Mouse (Mus musculus) urinary bladder, postnatal 14 days (tissue): ENCODE data around the gene Pdss1.
"Not testable (repeated sequence)": the region's sequence is repeated elsewhere in the genome, so short reads cannot be mapped to it uniquely, and the experiment has no call there.

Experiments used
- DNase-seq: peaks from one replicate; pipeline ENCODE4 v3.0.0; 2021; ENCODE audit warnings: low spot score

Pdss1 gene

DNA sequence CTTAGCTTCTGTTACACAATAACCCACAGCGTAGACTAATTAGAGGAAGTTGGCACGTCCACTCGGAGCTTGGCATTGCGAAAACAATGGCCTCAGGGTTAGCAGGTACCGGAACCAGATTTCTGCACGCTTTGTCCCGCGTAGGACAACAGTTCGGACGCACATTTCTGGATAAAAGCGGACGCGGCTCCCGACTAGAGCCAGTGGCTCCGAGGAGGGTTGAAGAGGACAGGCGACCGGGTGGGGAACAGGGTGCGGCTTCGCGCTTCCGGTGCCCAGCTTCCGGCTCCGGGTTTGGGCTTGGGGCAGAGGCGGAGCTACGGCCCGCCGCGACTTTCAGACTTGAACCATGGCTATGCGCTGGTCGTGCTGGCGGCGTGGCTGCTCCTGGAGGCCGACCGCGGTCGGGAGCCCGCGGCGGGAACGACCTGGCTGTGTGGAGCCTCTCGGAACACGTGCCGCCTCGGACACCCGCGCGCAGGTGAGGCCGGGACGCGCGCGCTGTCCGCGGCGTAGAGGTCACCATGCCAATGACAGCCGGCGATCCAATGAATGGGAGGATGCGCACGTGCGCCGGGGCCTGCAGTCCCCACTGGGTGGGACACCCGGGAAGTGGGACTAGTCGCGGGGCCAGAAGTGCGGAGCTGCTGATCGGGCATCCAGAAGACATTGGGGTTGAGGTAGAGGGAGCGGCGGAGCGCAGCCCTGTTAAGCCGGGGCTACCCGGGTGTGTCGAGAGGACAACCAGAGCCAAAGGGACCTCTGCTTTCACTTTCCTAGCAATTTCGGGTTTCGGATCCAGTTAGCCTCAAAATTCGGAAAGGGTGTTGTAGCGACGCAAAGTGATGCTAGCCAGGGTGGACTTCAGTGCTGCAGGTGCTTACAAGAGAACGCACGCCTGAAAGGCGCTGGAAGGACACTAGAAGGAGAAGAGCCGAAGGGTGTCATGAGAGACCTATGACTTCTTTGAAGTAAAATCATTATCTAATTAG is at the start of gene Pdss1:
Pdss1 (plus strand) TSS at position 241 of the 992 bp plus-strand sequence.
- DNase-seq: peak; percentile 90

DNA sequence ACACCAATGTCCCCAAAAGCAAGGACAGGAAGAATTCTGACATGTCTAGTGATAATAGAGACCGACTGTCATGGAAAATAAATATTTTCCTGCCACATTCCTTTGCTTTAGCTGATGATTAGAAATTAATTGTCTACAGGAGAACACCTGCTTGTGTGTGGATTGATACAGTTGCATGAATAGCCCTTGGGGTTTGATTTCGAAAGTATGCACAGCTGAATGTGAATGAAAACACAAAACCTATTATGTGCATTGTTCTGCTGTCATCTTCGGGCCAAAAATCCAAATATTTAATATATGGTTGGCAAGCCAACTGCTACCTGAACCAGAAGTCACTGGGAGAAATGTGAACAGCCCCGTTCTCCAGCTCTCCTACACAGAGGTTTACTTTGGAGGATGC is 43.4 kb upstream of the Pdss1 start:
- no peak for DNase-seq

DNA sequence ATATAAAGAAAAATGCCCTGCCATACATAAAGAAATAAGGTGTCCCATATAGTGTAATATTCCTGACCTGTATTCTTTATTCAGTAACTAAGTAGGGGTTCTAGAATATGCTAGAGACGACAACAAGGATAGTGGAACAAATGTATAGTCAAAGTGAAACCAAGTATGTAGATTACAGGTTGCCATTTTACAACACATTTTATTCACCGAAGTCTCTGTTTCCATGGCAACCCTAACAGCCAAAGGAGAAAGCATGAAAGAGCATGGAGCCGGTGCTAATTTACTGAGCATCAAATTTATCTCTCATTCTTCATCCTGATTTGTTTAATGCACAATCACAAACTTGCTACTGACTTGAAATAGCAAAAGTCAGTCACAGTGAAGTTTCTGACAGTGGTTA is 37.8 kb upstream of the Pdss1 start:
- DNase-seq: no peak

DNA sequence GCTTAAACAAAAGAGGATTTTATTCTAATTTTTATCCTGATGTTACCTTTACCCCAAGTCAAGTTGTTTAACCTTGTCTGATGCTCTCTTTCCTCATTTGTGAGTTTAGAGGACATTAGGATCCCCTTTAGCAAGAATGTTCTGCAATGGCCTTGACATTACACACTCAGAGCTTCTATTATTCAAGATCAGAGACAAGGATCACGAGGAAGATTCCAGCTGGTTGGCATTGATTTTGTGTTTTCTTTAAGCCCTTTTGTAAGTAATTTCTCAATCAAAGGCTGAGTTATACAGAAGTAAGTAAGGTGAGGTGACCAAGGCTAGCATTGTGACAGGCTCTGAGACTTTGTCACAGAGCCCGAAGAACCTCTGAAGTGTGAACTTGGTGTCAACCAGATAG is 33.1 kb upstream of the Pdss1 start:
- no peak for DNase-seq

DNA sequence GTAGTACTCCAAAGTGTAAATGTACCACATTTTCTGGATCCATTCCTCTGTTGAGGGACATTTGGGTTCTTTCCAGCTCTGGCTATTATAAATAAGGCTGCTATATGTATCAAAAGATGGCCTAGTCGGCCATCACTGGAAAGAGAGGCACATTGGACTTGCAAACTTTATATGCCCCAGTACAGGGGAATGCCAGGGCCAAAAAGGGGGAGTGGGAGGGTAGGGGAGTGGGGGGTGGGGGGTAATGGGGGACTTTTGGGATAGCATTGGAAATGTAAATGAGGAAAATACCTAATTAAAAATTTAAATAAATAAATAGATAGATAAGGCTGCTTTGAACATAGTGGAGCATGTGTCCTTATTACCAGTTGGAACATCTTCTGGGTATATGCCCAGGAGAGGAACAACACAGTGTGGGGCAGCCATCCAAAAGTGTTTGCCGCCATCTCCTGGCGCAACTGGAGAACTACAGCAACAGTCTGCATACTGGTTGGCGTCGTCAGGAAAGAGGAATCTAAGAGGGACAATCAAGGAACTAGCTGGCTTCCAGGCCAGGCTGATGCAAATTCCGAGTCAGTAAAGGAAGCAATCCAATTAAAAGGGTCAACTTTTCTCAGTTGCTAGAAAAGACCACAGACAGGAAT is 30.8 kb upstream of the Pdss1 start:
- peak; percentile 59 for DNase-seq

DNA sequence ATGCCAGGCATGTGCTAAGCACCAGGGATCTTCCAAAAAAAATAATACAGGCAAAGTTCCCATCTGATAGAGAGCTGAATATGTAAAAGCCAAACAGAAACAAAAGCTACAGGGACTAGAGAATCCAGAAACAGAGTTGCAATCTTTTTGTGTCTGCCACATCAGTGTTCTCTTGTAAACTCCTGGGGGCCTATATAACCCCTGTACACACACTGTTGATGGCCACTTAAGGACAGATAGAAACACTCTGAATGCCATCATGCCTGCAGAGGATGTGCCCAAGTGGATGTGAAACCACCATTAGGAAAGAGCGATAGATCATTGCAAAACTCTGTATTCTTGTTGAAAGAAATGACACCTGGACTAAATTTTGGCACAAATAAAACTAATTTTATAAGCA is 29.5 kb upstream of the Pdss1 start:
- no peak for DNase-seq

DNA sequence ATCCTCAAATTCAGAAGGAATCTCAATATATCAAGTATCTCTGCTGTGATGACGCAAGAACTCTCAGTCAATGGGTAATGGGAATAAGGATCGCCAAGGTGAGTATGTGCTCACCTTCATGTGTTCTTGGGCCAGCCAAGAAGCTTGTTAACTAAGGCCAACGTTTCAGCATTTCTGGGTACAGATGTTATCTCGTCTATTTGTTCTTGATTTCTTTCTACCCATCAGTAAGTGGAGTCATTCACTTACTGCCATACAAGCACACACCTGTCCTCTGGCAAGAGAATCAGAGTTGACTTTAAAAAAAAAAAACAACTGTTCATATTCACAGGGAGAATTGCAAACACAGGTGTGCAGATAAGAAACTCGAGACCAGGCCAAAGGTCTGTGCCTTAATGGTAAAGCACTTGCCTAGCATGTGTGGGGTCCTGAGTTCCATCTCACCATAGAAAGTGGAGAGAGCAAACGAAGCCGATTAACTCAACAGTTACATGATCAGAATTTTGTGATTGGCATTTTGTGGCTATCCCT is 28.4 kb upstream of the Pdss1 start:
- no peak for DNase-seq

DNA sequence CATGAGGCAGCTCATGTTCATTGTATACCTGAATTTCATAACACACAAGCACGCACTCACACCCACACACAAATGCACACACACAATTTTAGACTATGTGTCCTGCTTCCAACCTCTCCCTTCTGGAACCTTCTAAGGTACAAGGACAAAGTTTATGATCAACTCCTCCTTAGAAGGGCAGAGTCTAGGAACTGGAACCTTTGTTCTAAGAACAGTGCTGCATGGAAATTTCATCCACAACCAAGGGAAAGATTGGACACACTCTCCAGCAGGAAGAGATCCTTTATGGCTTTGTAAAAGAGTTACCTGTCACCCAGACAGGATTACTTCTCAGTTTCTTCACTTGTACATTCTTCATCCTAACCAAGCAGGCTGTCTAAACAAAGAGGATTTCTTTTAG is 22.2 kb upstream of the Pdss1 start:
- no peak for DNase-seq

DNA sequence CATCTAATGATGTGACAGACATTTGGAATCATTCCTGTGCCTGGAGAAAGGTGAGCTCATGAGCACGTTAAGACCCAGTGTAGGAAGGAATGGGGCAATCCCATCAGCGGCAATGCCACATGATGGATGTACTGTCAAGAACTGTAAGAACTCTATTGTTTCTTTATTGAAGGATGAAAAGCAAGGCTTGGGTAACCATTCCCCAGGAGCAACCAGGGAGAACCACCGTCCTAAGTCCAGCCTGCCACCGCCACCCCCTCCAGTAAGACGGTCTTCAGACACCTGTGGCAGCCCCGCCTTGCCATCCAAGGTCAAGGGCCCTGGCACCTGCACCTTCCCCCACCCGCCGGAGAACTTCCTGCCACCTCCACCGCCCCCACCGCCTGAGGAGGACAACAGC is 20.7 kb upstream of the Pdss1 start:
- no peak for DNase-seq

DNA sequence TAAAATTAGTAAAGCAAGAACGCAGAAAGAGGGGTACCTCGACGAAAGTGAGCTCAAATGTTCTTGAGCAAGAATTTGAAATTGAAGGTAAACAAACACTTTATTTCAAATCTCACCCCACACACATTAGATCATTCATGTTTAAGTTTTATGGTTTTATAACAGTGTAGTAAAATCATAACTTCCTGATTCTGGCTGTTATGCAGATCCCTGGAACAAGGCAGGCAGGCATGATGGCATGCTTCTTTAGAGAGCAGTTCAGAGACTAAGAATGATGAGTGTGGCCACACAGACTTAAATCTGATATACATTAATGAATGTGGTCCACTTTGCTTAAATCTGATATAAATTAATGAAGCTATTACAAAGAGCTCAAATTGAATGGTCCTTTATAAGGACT is 18.7 kb upstream of the Pdss1 start:
- DNase-seq: no peak

DNA sequence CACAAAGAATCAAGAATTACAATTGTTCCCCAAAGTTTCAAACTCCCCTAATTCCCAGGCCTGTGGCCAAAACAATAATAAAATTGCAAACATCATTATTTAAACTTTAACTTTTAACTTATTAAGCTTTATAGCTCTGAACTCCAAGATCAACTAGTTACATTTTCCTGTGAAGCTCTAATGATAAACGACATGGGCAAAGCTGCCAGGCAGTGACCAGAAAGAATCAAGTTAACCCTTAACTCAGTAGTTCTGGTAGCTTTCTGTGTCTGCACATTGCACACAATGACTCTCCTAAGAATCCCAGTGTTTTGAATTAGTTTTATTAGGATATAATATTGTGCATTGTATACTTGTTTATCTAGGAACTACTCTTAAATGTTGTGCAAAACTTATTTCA is 16.5 kb upstream of the Pdss1 start:
- DNase-seq: no peak

DNA sequence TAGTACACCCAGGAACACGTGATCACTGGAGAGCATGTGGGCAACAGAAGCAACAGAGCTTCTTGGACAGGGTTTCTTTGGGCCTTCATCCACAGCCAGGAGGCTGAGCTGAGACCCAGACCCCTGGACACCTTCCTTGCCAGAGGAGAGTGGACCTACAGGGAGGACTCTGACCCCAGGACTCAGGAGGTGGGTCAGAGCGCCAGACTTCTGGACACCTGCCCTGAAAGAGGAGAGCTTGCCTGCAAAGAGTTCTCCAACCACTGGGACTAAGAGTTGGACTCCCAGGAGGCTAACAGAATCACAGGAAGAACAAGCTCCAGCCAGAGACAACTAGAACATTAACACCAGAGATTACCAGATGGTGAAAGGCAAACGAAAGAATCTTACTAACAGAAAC is 14.6 kb upstream of the Pdss1 start:
- not testable (repeated sequence) for DNase-seq

DNA sequence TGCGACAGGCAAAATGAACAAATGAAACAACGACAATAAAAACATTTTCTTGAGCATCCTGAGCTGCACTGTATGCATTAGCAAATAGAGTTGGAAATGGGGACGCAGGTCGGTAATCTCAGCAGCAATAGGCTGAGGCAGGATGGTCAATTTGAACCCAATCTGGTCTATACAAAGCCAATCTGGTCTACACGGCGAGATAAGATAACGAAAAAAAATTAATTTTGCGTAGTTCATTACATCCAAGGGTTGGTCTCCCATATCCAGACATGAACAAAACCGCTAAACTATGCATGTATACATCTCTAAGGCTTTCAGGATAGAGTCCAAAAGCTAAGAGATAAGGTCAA is 415 bp upstream of the Pdss1 start:
- DNase-seq: no peak

DNA sequence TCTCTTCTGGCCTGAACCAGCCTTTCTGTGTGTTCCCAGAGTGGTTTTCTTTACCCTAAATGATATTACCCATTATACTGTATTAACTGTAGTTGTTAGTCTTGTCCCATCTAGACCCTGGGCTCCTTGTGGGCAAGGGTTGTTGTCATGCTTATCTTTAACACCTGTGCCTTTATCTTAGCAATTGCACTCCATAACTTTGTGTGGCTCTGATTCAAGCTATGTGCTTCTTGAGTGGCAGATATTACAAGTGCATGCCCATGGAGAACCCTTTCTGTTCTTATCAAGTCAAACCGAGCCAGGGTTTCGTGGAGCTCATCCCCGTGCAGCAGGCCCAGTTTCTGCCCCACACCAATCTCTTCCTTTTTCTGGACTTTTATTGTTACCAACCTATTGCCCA is 8.6 kb downstream of the Pdss1 start:
- no peak for DNase-seq

DNA sequence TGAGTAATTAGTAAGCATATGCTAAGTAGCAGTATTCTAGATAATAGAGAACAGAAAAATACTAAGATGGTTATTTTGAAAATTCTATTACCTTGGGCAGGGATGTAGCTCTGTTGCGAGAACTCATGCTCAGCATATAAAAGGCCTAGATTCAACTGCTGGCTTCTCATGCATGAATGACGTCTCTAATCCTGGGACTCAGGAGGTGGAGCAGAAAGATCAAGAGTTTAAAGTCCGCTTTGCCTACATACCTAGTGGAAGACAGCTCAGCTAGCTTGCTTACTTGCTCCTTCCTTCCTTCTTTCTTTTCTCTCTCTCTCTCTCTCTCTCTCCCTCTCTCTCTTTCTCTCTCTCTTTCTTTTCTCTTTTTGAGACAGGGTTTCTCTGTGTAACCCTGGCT is 19.1 kb downstream of the Pdss1 start:
- no peak for DNase-seq

DNA sequence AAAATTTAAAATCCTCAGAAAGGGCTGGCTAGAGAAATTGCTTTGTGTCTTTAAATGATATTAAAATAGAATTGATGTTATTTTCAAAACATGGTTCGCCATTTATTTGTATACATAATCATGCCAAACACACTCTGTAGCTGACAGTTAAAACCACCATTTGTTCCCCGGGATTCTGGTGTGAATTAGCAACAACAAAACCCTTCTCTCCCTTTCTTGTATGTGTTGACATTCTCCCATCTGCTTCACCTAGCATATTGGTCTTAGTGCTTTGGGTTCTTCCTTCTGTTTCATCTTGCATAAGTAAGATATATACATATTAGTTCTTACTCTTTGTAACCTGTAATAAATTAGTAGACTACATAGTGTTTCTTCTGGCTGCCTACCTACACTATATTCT is 23.3 kb downstream of the Pdss1 start:
- no peak for DNase-seq

DNA sequence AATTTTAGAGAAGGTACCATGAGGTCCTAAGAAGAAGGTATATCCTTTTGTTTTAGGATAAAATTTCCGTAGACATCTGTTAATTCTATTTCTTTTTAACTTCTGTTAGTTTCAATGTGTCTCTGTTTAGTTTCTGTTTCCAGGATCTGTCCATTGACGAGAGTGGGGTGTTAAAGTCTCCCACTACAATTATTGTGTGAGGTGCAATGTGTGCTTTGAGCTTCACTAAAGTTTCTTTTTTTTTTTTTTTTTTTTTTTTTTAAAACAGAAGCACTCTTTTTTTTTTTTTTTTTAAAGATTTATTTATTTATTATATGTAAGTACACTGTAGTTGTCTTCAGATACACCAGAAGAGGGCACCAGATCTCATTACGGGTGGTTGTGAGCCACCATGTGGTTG is 30.6 kb downstream of the Pdss1 start:
- DNase-seq: not testable (repeated sequence)

DNA sequence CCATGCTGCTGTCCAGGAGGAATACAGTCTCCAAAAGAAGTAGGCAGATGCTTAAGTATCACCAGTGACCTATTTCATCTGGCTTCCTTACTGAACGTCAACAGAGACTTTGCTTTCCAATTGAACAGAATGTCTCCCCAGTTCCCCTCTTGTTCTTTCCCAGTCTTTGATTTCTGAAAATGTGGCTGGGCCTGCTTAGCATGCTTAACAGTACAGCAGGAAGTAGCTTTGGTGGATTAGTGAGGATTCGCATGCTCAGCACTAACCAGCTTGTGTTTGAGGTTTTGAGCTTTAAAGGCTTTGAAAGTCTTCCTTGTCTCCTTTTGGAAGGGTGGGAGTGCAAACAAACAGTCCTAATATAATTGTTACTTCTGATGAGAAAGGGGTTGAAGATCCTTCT is 32.9 kb downstream of the Pdss1 start:
- no peak for DNase-seq

DNA sequence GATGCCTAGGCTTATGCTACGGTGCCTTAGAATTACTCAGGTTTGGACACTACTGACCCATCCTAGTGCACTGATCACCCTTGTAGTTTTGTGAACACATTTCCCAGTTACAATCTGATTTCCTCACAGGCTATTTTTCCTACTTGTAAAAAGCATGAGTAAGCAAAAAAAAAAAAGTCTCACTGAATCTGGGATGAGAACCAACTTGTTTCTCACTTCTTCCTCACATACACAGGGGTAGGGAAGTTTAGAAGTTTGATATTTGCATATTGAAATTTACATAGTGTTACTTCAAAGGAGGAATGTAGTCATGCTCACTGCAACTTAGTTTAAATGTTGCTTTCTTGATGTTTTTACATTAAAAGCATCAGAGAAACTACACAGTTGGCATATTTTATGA is 38.2 kb downstream of the Pdss1 start:
- no peak for DNase-seq

DNA sequence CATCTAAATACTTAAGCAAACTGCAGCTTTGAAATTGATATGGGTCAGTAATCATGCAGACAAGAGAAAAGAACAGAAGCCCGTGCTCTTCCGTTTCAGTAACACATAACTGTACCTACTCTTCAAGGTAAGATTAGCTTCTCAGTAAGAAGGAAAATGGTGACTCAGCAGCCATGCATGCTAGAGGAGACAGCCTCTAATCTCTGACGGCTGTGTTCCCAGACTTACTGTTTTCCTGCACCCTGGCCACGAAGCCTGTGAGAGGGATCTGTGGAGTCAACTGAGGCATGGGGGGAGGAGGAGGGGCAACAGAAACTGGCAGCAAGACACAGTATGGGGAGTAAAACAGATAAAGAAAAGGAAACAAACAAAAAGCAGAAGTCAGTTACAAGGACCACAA is 54.6 kb downstream of the Pdss1 start:
- no peak for DNase-seq

DNA sequence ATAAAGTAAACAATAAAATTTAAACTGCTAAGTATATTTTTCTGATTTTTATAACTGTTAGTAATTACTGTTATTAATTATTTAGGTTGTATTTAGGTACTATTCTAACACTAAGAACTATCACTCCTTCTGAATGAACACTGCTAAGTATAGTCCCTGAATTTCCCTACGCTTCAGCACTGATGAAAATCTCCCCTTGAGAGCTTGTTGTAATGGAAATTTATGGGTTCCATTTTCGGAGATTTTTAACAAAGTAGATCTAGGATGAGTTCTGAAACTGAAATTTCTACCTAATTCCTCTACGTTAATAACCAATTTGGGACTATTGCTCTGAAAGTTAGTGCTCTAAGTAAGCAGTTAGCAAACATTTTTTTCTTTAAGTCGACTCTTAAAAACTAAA is 59.0 kb downstream of the Pdss1 start:
- DNase-seq: no peak

DNA sequence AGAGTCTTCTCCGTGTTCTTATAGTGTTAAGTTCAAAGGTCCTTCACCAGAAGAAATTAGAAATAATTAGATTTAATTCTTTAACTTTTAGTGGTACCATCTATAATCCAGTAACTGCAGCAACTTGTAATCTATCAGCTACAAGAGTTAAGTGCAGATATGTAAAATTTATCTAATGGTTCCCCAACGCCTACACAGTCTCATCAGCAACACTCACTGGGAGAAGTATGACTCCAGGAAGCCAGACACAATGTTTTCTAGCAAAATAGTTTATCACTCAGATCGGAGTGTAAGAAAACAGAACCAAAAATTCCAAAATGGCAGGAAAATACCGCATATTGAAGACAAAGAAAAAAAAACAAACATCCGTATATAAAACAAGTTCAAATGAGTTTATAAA is 60.6 kb downstream of the Pdss1 start:
- no peak for DNase-seq

DNA sequence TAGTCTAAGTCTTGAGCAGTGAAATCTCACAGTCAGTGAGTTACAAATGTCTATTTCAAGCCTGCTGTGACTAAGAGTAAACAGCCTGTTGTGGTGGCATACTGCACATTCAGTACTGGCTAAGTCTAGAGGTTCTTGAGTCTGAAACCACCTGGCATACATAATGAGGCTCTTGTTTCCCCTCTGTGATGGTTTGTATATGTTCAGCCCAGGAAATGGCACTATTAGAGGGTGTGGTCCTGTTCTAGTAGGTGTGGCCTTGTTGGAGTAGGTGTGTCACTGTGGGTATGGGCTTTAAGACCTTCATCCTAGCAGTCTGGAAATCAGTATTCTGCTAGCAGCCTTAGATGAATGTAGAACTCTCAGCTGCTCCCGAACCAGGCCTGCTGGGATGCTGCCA is 62.1 kb downstream of the Pdss1 start:
- no peak for DNase-seq
